Mouse (Mus musculus) lung, postnatal 0 days (tissue): ENCODE results near the gene St3gal4.
"Not testable (repeated sequence)": the region's sequence is repeated elsewhere in the genome, so short reads cannot be mapped to it uniquely, and the experiment has no call there.

Source experiments
- CTCF ChIP-seq: IDR thresholded peaks from 2 replicates; pipeline ENCODE4 v1.5.1; 2016; ENCODE audit warnings: antibody characterized with exemption, mild to moderate bottlenecking
- EP300 ChIP-seq: IDR thresholded peaks from 2 replicates; pipeline ENCODE4 v1.6.1; 2016; ENCODE audit warnings: antibody characterized with exemption, mild to moderate bottlenecking, control low read depth

GRCm38 (mm10) chr9:35147261-35147660, 28.2 kb upstream of the St3gal4 start:
- TF ChIP-seq CTCF, EP300: not testable (repeated sequence)
